Mouse (Mus musculus) kidney, adult 8-10 months (tissue): ENCODE measurements around the gene Spdef.

Source experiments
- DNase-seq, 2 experiments: peaks; one replicate each; pipeline ENCODE4 v3.0.0; 2022

The Spdef gene

GRCm38 (mm10) chr17:27724327-27724726, 4.4 kb downstream of the Spdef start:
- DNase-seq: no peak

DNA sequence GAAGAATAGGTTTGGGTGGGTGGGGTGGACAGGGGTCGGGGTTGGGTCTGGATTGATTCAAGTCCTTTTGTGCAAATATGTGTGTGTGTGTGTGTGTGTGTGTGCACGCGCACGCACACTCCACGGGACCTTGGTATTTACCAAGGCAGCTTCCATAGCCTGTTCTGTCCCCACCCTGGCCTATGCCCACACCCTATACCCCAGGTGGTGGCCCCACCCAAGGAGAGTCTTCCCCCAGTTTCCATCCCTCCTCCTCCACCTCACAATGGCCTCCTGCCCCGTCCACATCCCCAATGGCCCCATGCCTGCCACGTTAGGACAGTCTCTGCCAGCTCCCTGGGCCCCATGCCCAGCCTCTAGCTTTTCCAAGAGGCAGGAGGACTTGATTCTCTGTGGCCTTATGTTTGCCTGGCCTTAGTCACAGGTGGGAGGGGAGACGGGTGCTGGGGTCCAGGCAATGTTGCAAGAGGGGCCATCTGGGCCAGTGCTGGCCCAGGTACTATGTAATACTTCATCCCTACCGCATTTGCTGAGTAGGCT, 7.6 kb downstream of the Spdef start:
- DNase-seq: no peak

DNA sequence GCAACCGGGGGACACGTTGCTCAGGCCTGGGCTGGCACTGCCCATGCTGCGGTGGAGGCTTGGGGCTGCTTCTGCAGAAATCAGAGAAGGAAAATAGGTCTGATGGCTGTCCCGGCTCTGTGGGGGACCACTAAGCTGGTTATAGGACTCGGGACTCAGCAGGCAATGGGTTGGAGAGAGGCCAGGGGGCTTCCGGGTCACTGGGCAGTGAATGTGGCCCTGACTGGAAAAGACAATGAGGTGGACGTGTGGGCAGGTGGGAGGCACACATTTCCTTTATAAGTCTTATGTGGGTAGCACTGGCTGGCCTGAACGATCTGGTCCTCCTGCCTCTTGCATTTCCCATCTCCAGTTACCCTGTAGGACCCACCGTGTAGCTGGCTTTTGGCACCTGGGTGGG, 8.4 kb downstream of the Spdef start:
- DNase-seq: no peak

- DNase-seq: no peak
Observed at GRCm38 (mm10) chr17:27719663-27720062, 9.1 kb downstream of the Spdef start.

- DNase-seq: no peak
Observed at GRCm38 (mm10) chr17:27718250-27718649, 10.5 kb downstream of the Spdef start.

- peak; percentile 49 to 67 for DNase-seq
Observed at GRCm38 (mm10) chr17:27716804-27717203, 12.0 kb downstream of the Spdef start.

GRCm38 (mm10) chr17:27712832-27713231, 15.9 kb downstream of the Spdef start:
- no peak for DNase-seq

DNA sequence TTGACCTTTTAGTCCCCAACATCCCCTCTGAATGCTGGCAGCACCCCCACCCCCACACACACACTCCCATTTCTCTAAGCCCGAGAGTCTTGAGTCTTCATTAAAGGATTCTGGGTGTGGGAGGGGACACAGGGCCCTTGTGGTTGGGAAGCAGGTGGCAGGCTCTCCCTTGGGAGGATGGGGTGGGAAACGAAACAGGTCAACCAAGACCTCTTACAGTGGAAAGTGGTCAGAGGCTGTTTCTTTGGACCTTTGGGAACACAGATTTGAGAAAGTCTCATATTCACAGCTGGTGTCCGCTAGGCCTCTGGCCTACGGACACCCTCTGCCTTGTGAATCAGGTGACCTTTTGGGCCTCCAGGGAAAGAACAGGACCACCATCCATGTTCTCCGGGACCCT, 19.1 kb downstream of the Spdef start:
- DNase-seq: no peak

DNA sequence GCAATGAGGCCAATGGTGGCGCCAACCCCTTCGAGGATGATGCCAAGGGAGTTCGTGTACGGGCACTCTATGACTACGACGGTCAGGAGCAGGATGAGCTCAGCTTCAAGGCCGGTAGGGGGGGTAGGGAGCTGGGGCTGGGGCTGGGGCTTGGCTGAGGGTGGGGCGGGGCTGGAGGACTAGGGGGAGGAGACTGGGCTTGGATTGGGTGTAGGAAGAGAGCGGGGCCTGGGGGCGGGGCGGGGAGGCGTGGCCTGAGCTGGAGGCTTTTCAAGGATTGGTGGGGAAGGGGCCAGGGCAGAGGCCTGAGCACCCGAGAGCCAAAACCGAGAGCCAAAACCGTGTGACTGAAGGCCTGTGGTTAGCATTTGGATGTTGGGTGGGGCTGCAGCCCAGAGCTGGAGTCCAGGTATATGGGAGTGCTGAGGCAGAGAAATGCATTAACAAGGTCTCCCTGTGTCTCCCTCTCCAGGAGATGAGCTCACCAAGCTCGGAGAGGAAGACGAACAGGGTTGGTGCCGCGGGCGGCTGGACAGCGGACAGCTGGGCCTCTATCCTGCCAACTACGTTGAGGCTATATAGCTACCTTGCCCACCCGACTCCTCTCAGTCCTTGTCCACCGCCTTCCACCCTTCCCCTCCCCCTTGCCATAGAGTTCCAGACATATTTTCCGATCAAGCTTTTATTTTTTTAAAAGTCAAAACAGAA, 20.6 kb downstream of the Spdef start:
- peak; percentile 32 to 34 for DNase-seq

GRCm38 (mm10) chr17:27705661-27706060, 23.1 kb downstream of the Spdef start:
- no peak for DNase-seq

DNA sequence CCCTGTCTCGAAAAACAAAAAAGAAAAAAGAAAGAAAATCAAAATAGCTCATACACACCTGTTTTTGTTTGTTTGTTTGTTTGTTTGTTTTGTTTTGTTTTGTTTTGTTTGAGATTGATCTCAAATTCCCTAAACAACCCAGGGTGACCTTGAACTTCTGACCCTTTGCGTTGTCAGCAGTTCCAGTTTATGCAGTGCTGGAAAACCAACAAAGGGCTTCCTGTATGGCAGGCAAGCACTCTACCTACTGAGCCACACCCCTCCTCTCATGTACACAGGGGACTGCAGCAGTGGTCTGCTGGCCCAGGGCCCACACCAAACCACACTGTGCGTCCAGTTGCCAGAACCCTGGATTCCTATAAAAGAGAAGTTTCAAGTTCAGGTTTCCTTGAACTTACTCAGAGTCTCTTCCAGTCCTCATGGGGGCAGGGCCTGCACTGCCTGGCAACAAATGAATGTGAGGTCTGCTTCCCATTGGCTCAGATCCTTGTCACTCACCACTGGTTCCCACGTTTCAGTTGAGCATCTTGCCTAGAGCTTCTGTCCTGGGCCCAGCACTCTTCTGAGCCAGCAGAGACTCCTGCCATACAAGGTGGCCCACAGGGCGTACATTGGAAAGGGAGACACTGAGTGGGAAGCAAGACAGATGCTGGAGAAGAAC, 24.7 kb downstream of the Spdef start:
- no peak for DNase-seq

- peak in 1 of 2 experiments; percentile 23 for DNase-seq
Observed at GRCm38 (mm10) chr17:27702518-27702917, 26.2 kb downstream of the Spdef start.

- no peak for DNase-seq
Observed at GRCm38 (mm10) chr17:27701856-27702255, 26.9 kb downstream of the Spdef start.

DNA sequence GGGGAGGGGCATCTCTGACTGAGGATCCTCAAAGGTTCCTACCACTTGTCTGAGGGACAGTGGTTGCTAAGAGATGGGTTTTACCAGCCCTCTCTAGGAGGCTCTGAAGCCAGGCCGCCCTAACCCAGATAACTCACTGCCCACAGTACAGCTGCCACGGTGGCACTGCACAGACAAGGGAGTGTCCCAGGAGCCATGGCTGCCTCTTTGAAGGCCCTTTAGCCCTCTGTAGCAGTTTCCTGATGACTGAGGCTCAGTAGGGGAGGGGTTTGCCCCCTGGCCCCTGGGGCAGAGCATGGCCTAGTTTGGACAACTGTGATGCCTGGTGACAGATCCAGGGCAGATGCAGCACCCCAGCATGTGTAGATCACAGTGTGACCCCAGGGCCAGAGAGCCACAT, 27.9 kb downstream of the Spdef start:
- DNase-seq: no peak

DNA sequence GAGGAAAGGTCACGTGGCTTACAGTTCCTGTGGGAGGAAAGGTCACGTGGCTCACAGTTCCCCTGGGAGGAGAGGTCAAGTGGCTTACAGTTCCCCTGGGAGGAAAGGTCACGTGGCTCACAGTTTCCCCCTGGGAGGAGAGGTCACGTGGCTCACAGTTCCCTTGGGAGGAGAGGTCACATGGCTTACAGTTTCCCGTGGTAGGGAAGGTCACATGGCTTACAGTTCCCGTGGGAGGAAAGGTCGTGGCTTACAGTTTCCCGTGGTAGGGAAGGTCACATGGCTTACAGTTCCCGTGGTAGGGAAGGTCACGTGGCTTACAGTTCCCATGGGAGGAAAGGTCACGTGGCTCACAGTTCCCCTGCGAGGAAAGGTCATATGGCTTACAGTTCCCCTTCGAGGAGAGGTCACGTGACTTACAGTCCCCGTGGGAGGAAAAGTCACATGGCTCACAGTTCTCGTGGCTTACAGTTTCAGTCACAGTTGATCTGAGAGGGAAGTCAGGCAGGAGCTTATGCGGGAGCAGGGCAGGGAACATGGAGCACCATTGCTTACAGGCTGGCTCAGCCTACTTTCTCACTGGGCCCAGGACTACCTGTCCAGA, 29.0 kb downstream of the Spdef start:
- no peak for DNase-seq

- DNase-seq: no peak
Observed at GRCm38 (mm10) chr17:27690993-27691693, 37.6 kb downstream of the Spdef start.

- no peak for DNase-seq
Observed at GRCm38 (mm10) chr17:27686395-27686794, 42.4 kb downstream of the Spdef start.

DNA sequence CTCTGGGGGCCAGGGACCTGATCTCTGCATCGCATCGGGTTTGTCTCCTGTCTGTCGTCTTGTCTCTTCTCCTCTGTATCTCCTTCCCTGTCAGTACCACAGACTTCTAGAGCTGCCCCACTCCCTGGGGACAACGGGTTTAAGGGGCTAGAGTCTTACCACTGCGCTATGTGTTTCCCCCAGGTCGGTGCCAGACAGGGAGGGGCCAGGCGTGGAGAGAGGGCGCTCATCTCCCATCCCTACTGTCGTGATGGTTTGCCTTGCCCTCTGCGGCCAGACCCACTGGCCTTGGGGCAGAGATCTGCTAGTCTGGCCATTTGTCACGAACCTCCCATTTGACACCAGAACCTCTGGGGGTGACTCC, 43.2 kb downstream of the Spdef start:
- DNase-seq: no peak

DNA sequence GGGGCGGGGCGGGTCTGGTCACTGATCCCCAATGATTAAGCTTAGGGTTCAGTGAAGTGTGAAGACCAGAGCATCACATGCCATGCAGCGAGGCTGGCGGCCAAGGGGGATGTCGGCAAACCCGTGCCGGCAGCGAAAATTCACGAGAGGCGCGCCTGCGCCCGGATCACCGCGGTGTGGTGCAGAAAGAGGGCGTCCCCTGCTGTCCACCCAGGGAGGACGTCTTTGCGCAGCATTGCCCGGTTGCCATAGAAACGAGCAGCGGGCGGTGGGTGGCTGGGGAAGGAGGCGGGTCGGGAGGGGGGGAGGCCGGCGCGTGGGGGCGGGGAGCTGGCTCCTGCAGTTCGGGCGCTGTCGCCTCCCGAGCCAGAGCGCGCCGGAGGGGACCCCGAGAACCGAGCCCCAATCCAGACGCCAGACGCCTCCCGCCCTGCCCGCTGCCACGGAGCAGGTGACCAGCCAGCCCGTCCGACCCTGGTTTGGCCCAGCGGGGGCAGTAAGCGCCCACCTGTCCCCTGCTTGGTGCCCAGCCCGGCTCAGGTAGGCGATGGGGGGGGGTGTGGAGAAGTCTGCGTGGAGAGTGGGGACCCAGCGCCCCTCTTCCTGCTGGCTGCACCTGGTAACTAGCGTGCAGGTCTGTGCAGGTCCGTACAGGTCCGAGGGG, 43.7 kb downstream of the Spdef start:
- DNase-seq: peak in 1 of 2 experiments; percentile 24

GRCm38 (mm10) chr17:27678924-27679813, 49.6 kb downstream of the Spdef start:
- peak in 1 of 2 experiments; percentile 5 for DNase-seq

GRCm38 (mm10) chr17:27677756-27678155, 51.0 kb downstream of the Spdef start:
- DNase-seq: no peak

GRCm38 (mm10) chr17:27676270-27676669, 52.5 kb downstream of the Spdef start:
- DNase-seq: no peak
